Mouse (Mus musculus) liver, embryonic 15.5 days (tissue): ENCODE measurements around the gene Atxn7l1. TPM values are rescaled to one million over a fixed set of nuclear protein-coding genes. Genes with fewer than 3 reads are reported as not detected.
A peak's percentile ranks its signal among the peaks of the same experiment; 100 is the strongest.

Source experiments
- ATAC-seq: fragments of 200-750 bp; cut with Nextera tagmentation; 2 replicates; pipeline ENCODE4 v1.8.0; 2017; ENCODE audit warnings: moderate number of reproducible peaks, mild to moderate bottlenecking, moderate library complexity; ENCODE audit not compliant: insufficient read depth
- H3K27ac ChIP-seq: fragments of 300-500 bp; sonication (generic); replicated peaks from 2 replicates; pipeline ENCODE4 v1.5.1; 2015; ENCODE audit warnings: mild to moderate bottlenecking, inconsistent platforms
- H3K27me3 ChIP-seq: fragments of 300-500 bp; sonication (generic); 2 replicates; pipeline ENCODE4 v1.6.1; 2015; ENCODE audit warnings: mild to moderate bottlenecking, inconsistent platforms
- H3K36me3 ChIP-seq: fragments of 300-500 bp; sonication (generic); replicated peaks from 2 replicates; pipeline ENCODE4 v1.6.1; 2015; ENCODE audit warnings: moderate library complexity, mild to moderate bottlenecking, inconsistent platforms
- H3K4me1 ChIP-seq: fragments of 300-500 bp; sonication (generic); replicated peaks from 2 replicates; pipeline ENCODE4 v1.6.1; 2015; ENCODE audit warnings: inconsistent platforms
- H3K4me2 ChIP-seq: fragments of 300-500 bp; sonication (generic); 2 replicates; pipeline ENCODE4 v1.6.1; 2015; ENCODE audit warnings: moderate library complexity, mild to moderate bottlenecking, inconsistent platforms
- H3K4me3 ChIP-seq: fragments of 300-500 bp; sonication (generic); replicated peaks from 2 replicates; pipeline ENCODE4 v1.5.1; 2015; ENCODE audit warnings: mild to moderate bottlenecking, inconsistent platforms
- H3K9ac ChIP-seq: fragments of 300-500 bp; sonication (generic); 2 replicates; pipeline ENCODE4 v1.6.1; 2015; ENCODE audit warnings: moderate library complexity, mild to moderate bottlenecking, inconsistent platforms
- H3K9me3 ChIP-seq: fragments of 300-500 bp; sonication (generic); replicated peaks from 2 replicates; pipeline ENCODE4 v1.6.1; 2016; ENCODE audit warnings: inconsistent platforms
- WGBS: fragments of 180-500 bp; shearing (Covaris S2); methylation state at CpG from one replicate; pipeline ENCODE4 v1.1.7; 2015; ENCODE audit warnings: mixed read lengths; ENCODE audit not compliant: insufficient replicate concordance; 5-methylcytosine and 5-hydroxymethylcytosine counted together
- polyA plus RNA-seq: library from polyadenylated mRNA; unstranded; fragments of >200 nt; fragmentation: Nextera tagmentation; extraction: Ambion mirVana; gene quantifications from 2 replicates; pipeline ENCODE4 v1.2.1, GENCODE M21; 2015

Atxn7l1 gene
- polyA plus RNA-seq, 1 experiment from 2014 or later = 14.7 TPM

DNA sequence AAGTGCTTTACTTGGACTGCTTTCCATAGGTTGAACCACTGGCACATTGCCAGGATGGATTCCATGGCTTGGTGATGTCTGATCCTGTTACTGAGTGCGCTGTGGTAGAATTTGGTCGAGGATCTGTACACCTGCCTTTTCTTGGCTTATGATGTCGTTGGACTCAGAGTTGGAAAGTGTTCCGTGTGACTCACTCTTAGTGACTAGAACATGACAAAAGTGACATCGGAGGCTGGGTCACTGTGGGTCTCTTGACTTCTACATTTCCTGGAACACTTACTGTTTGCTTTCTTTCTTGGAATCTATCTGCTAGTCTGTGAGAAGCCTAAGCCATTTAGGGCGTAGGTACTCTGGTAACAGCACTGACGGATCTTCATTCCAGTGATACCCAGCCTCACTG is 23.3 kb downstream of the Atxn7l1 start:
- H3K4me2 ChIP-seq = no peak overlapping the region
- H3K27me3 ChIP-seq = no peaks in the 10 kb centered on the region
- no peak overlapping the region for H3K4me3 ChIP-seq
- H3K9ac ChIP-seq = no peak overlapping the region
- no peak overlapping the region for H3K27ac ChIP-seq
- H3K4me1 ChIP-seq = peaks cover 24% of the 10 kb centered on the region
- H3K36me3 ChIP-seq = no peaks in the 10 kb centered on the region
- H3K9me3 ChIP-seq = no peaks in the 10 kb centered on the region
- no peak for ATAC-seq
- 83% methylated on average over 7 of the region's 7 CpGs for WGBS

DNA sequence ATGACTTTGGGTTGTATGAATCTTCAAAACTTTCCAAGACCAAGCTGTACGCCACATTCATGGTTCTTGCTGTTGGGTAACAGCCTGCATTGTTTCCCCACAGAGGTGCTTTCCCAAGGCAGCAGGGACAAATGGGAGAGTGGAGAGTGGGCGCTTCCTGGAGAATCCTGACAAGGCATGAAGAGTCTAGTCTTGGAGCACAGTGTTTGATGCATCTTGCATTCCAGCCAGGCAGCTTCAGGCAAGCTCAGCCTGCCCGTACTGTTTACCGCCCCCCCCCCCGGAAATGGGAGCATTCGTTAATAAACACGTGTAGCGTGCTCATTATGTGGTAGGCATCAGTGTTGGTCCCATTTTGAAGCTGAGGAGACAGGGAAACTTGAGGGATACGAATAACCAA is 25.4 kb downstream of the Atxn7l1 start:
- Histone ChIP-seq H3K4me2 (no peak overlapping the region), H3K9ac (no peak overlapping the region), H3K4me1 (peaks cover 25% of the 10 kb centered on the region), H3K4me3 (no peak overlapping the region), H3K36me3 (no peaks in the 10 kb centered on the region), H3K27ac (no peak overlapping the region), H3K9me3 (no peaks in the 10 kb centered on the region), H3K27me3 (no peaks in the 10 kb centered on the region)
- ATAC-seq = no peak
- 84% methylated on average over 9 of the region's 9 CpGs for WGBS

DNA sequence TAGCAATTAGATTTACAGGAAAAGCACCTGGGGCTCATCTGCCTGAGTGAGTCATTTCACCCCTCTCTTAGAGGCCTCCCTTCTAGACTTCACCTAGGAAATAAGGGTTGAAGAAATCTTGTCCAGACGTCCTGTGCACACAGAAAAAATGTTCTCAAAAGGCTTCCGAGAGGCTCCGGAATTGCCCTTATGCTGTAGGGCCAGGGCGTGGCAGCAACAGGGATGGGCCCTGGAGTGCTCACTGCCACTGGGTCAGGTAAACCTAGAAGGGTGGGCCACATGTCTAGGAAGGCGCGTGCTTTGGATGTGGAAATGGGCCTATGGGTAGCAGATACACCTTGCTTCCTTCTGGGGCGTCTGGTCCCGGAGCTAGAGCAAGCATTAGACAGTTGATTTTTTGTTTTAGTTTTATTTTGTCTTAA is 26.2 kb downstream of the Atxn7l1 start:
- no peak for ATAC-seq
- no peaks in the 10 kb centered on the region for H3K27me3 ChIP-seq
- no peak overlapping the region for H3K9ac ChIP-seq
- 82% methylated on average over 8 of the region's 8 CpGs for WGBS
- no peak overlapping the region for H3K4me3 ChIP-seq
- H3K4me1 ChIP-seq = peaks cover 25% of the 10 kb centered on the region
- H3K36me3 ChIP-seq = no peaks in the 10 kb centered on the region
- H3K9me3 ChIP-seq = no peaks in the 10 kb centered on the region
- no peak overlapping the region for H3K4me2 ChIP-seq
- no peak overlapping the region for H3K27ac ChIP-seq

DNA sequence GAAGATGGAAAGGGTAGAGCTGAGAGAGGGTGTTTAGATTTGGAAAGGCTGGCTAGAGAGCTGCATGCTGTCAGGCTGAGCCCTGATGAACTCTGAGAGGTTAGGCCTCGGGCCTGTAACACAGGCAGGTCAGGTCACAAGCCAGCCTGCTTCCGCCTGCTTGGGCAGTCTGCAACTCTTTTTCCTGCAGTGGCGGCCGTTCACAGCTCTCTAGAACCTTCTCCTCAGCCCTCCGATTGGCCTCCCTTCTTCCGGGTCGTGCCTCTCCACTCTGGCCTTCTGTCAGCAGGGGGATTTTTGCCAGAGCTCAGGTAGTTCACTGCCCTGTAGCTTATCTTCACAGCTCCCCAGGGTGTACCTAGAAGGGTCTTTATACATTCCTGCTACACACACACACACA is 26.7 kb downstream of the Atxn7l1 start:
- H3K4me1 ChIP-seq = peaks cover 25% of the 10 kb centered on the region
- no peak for ATAC-seq
- H3K36me3 ChIP-seq = no peaks in the 10 kb centered on the region; the same call in 1 of the 2 replicates
- no peak overlapping the region for H3K4me3 ChIP-seq
- WGBS = 69% methylated on average over 7 of the region's 7 CpGs
- H3K27me3 ChIP-seq = no peaks in the 10 kb centered on the region
- no peaks in the 10 kb centered on the region for H3K9me3 ChIP-seq
- H3K9ac ChIP-seq = no peak overlapping the region
- H3K27ac ChIP-seq = no peak overlapping the region
- H3K4me2 ChIP-seq = no peak overlapping the region

DNA sequence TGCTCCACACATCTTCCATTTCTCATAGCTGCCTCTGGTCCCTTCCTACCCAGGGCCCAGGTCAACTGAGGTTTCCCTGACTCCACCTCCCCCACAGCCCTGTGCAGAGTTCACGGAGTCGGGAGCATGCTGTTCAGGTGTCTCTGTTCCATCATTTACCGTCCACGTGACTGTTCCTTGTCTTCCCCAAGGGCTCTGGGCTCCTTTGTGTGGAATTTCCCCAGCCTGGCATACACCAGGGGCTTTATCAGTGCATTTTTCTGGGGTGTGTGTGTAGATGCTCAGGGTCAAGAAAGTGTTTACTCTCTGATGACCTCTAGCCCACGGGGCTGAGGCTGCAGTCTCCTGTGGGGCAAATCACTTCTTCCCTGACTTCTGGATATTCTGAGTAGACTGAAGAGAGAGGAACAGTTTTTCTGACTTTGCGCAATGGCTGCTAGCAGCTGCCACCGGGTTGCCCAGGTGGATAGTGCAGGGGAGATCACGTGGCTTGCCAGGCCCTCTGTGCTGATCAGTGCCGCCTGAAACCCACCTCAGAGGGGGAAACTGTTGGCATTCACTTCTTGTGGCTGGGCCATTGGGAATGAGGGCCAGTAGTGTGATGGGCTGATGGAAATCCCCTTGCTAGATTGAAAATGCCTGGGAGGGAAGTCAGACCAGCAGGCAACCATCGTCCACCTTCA is 27.3 kb downstream of the Atxn7l1 start:
- no peak overlapping the region for H3K4me3 ChIP-seq
- no peak overlapping the region for H3K27ac ChIP-seq
- no peaks in the 10 kb centered on the region; the same call in 1 of the 2 replicates for H3K36me3 ChIP-seq
- no peak overlapping the region for H3K9ac ChIP-seq
- ATAC-seq = no peak
- H3K9me3 ChIP-seq = no peaks in the 10 kb centered on the region
- H3K4me2 ChIP-seq = no peak overlapping the region
- WGBS = 72% methylated on average over 10 of the region's 10 CpGs
- no peaks in the 10 kb centered on the region for H3K27me3 ChIP-seq
- peaks cover 25% of the 10 kb centered on the region for H3K4me1 ChIP-seq

DNA sequence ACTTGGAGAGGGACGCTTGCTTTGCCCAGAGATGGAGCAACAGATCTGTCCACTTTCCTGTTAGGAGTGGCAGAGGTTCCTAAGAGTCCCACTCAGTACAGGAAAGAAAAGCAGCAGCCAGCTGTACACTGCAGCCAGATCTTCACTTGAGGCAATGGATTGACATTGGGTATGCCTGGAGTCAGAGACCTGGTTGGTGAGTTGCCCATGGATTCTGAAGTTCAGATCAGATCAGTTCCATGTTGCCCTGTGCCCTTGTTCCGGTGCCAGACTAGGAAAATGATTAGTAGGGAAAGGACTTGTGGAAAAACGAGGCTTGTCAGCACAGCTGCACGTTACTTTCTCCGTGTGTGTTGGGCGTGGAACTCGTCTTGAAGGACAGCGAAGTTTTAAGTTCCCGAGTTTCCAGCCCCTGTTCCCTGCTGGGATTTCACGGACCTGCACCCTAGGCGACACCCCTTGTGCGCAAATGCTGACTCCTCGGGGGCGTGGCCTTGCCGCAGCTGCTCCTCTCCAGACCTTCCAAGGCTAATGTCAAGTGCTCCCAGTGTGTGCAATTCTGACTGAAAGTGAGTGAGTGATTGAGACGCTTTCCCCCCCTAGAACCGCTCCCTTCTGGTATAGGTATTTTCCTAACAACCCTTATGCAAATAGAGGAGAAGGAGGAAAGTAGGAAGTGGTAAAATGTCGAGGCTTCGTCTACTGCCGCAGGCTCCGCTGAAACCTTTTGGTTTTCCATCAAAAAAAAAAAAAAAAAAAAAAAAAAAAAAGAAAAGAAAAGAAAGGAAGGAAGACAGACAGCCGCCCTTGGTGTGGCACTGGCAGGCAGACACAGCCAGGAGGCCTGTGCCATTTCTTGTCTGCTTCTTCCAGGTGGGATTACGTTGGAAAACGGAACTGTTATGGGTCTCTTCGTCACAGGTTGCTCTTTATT is 28.4 kb downstream of the Atxn7l1 start:
- Histone ChIP-seq H3K9me3 (no peaks in the 10 kb centered on the region), H3K27ac (no peak overlapping the region), H3K9ac (no peak overlapping the region; the same call in 1 of the 2 replicates), H3K4me3 (peak overlapping the region; percentile 26), H3K27me3 (no peaks in the 10 kb centered on the region), H3K4me1 (peaks cover 25% of the 10 kb centered on the region), H3K36me3 (no peaks in the 10 kb centered on the region; the same call in 1 of the 2 replicates), H3K4me2 (peak overlapping the region; percentile 59)
- no peak for ATAC-seq
- 9% methylated on average over 25 of the region's 25 CpGs for WGBS

DNA sequence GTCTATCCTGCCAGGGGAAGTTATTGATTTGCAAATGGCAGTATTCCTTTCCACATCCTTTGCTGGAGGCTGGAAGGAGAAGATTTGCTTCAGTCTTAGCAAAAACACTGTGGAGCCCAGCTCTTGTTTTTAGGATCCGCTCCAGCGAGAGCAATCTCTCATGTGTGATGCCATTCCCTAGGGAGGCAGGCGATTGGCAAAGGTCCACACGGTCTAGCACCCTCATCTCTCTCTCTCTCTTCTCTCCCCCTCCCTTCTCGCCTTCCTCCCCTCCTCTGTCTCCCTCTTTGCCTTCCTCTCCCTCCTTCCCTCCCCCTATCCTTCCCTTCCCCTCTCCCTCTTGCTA is 29.0 kb downstream of the Atxn7l1 start:
- peaks cover 25% of the 10 kb centered on the region for H3K4me1 ChIP-seq
- no peak overlapping the region for H3K9ac ChIP-seq
- peak overlapping the region; percentile 59 for H3K4me2 ChIP-seq
- no peak for ATAC-seq
- H3K27me3 ChIP-seq = no peaks in the 10 kb centered on the region
- 44% methylated on average over 5 of the region's 5 CpGs for WGBS
- H3K36me3 ChIP-seq = no peaks in the 10 kb centered on the region; the same call in 1 of the 2 replicates
- no peak overlapping the region for H3K27ac ChIP-seq
- no peaks in the 10 kb centered on the region for H3K9me3 ChIP-seq
- H3K4me3 ChIP-seq = 0 out of 2 replicates have a peak overlapping the region, but pooled peaks have one; percentile 26

DNA sequence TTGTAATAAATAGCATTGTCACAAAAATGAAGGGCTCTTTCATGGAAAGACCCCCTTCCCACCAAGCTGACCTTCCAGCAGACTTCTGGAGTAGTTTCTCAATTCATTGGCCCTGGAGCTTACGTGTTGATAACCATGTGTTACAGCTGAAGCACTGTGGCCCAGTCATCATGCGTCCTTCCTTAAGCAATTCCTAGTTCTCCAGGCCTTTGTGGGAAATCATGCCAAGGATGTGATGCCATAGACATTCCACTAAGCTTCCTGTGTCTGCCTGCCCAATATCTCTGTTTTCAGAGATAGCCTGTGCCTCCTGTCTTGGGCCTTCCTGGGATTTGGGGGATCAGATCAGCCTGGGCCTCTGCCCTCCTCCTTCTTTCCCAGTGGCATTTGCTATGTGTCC is 32.9 kb downstream of the Atxn7l1 start:
- Histone ChIP-seq H3K4me3 (no peak overlapping the region), H3K9me3 (no peaks in the 10 kb centered on the region), H3K27ac (no peak overlapping the region), H3K9ac (no peak overlapping the region), H3K4me2 (no peak overlapping the region), H3K27me3 (no peaks in the 10 kb centered on the region), H3K4me1 (peaks cover 18% of the 10 kb centered on the region), H3K36me3 (no peaks in the 10 kb centered on the region; the same call in 1 of the 2 replicates)
- 70% methylated on average over 2 of the region's 2 CpGs for WGBS
- ATAC-seq = no peak

DNA sequence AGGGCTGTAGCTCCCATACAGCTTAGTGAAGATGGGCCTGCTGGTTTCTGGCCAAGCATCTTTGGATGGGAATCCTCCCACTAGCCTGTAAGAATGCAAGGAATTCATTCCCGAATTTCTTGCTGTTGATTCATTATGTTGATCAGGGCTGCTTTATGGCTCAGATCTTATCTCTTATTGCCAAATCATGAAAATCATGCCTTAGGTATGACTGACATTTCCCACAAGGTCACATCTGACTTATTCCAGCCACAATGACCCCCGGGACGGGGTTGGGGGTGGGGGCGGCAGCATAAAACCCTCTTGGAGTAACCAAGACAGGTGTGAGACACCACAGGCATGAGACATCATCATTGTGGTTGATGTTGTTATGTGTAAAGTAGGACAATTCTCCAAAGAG is 34.4 kb downstream of the Atxn7l1 start:
- H3K9me3 ChIP-seq = no peaks in the 10 kb centered on the region
- 77% methylated on average over 4 of the region's 4 CpGs for WGBS

DNA sequence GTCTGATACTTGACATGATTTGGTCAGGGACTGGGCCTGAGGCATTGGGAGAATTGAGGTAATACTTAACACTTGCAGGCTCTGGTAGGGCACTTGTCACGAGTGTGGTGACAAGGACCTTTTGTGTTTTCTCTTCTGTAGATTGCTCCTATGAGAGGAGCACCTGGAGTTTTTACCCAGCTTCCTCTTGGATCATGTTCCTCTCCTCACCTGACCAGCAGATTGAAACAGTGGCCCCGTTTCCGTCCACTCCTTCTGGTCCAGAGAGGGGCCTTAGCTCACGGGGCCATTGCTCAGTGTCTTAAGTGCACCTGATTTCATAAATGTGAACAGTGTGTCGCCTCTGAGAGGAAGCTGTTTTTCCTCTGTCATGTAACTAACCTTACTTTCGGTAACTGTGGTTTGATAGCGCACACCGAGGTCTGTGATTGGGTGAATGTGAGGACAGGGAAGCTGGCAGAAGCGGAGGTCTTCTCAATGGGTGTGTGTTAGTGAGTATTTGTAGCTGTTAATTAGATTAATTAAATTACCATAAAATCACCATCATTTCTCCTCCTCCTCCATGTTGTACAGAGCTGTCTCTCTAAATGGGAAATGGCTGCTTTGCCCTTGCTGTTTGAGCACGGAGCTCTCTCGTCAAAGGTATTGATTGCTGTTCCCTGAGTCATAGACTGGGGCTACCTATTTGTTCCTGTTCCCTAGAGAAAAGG is 35.1 kb downstream of the Atxn7l1 start:
- Histone ChIP-seq H3K27ac (no peak overlapping the region), H3K9me3 (no peaks in the 10 kb centered on the region), H3K4me1 (peaks cover 7% of the 10 kb centered on the region), H3K36me3 (no peaks in the 10 kb centered on the region; the same call in 1 of the 2 replicates), H3K27me3 (no peaks in the 10 kb centered on the region), H3K4me2 (no peak overlapping the region), H3K4me3 (no peak overlapping the region), H3K9ac (no peak overlapping the region)
- ATAC-seq = no peak
- 51% methylated on average over 11 of the region's 11 CpGs for WGBS

More for the DNA sequence above, 34.4 kb downstream of the Atxn7l1 start:
- no peak overlapping the region for H3K27ac ChIP-seq
- no peak overlapping the region for H3K9ac ChIP-seq
- peaks cover 7% of the 10 kb centered on the region for H3K4me1 ChIP-seq
- H3K4me2 ChIP-seq = no peak overlapping the region
- no peak for ATAC-seq
- no peaks in the 10 kb centered on the region for H3K27me3 ChIP-seq
- H3K4me3 ChIP-seq = no peak overlapping the region
- H3K36me3 ChIP-seq = no peaks in the 10 kb centered on the region; the same call in 1 of the 2 replicates

DNA sequence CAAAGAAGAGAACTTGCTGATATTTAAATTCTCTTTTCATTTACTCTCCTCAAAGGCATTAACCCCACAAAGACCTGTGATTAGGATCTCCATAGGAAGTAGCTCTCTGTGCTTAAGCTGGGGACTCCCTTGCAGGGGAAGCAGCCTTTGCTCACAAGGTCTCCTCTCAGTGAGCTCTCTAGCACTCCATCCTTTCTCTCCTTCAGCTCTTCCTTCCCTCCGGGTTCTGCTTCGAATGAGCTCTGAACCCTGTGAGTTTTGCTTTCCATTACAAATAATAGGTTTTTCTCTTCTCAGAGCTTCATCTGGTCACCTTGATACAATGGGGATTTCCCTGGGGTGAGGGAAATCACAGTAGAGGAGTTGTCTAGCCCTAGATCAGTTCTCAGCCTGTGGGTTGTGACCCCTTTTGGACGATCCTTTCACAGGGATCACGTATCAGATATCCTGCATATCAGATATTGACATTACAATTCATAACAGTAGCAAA is 35.7 kb downstream of the Atxn7l1 start:
- no peak for ATAC-seq
- Histone ChIP-seq H3K27me3 (no peaks in the 10 kb centered on the region), H3K9me3 (no peaks in the 10 kb centered on the region), H3K4me2 (no peak overlapping the region), H3K36me3 (no peaks in the 10 kb centered on the region; the same call in 1 of the 2 replicates), H3K9ac (no peak overlapping the region), H3K4me1 (peaks cover 7% of the 10 kb centered on the region), H3K27ac (no peak overlapping the region), H3K4me3 (no peak overlapping the region)
- 75% methylated on average over 4 of the region's 4 CpGs for WGBS
